Mouse (Mus musculus): ENCODE measurements around the gene Mapk12. TPM values are rescaled to one million over a fixed set of nuclear protein-coding genes. Genes with fewer than 3 reads are reported as not detected.

Gene Mapk12
- total and polyA plus RNA-seq, 3 experiments = 0.18 TPM; not detected in 2

GRCm38 (mm10) chr15:89123595-89123994, 16.9 kb downstream of the Mapk12 start:
- no peak overlapping the region for H3K4me3 ChIP-seq (ENCODE audit: control insufficient read depth in 1 of 2, insufficient read depth in 1 of 2, low read depth in 2 of 2, low read length in 2 of 2)
- TF ChIP-seq POLR2AphosphoS5 (IDR thresholded peaks at IDR 0.05; ENCODE audit: borderline replicate concordance, low read depth, low read length) (no peak), CTCF (IDR thresholded peaks at IDR 0.05 in 2 of 3, conservative IDR thresholded peaks at IDR 0.05 in 1 of 3; ENCODE audit: control insufficient read depth in 1 of 3, insufficient read depth in 1 of 3, low read depth in 2 of 3, low read length in 3 of 3, poor library complexity in 1 of 3, severe bottlenecking in 1 of 3) (no peak; a peak in 1 of 6 replicates), CHD2 (IDR thresholded peaks at IDR 0.05; ENCODE audit: low read length) (no peak), GATA1 (IDR thresholded peaks at IDR 0.05; ENCODE audit: low read depth, low read length) (no peak), ZKSCAN1 (IDR thresholded peaks at IDR 0.05; ENCODE audit: low read depth, low read length) (no peak), JUND (IDR thresholded peaks at IDR 0.05; ENCODE audit: low read depth, low read length) (no peak), MAZ (IDR thresholded peaks at IDR 0.05; ENCODE audit: low read depth, low read length) (no peak), NELFE (IDR thresholded peaks at IDR 0.05; ENCODE audit: low read depth, low read length) (no peak), SIN3A (IDR thresholded peaks at IDR 0.05; ENCODE audit: low read length) (no peak), BHLHE40 (IDR thresholded peaks at IDR 0.05; ENCODE audit: borderline replicate concordance, low read depth, low read length) (no peak), HCFC1 (IDR thresholded peaks at IDR 0.05; ENCODE audit: low read depth, low read length) (no peak), EP300 (IDR thresholded peaks at IDR 0.05; ENCODE audit: low read depth in 1 of 2, low read length in 2 of 2) (no peak), MAX (IDR thresholded peaks at IDR 0.05; ENCODE audit: low read length) (no peak), CHD1 (IDR thresholded peaks at IDR 0.05; ENCODE audit: low read depth, low read length) (no peak)
- no peak overlapping the region for H3K9ac ChIP-seq (ENCODE audit: control insufficient read depth, low read depth, low read length, poor library complexity, severe bottlenecking)
- no peaks in the 10 kb centered on the region for H3K9me3 ChIP-seq (replicated peaks; ENCODE audit: insufficient read depth, low read length)
- H3K27me3 ChIP-seq (ENCODE audit: control insufficient read depth in 1 of 2, insufficient read depth in 2 of 2, low read length in 2 of 2) = no peaks in the 10 kb centered on the region
- H3K27ac ChIP-seq (ENCODE audit: control insufficient read depth, low read depth, low read length) = no peak overlapping the region
- H3K79me2 ChIP-seq (ENCODE audit: control insufficient read depth, insufficient read depth, low read length, poor library complexity) = peaks cover 41% of the 10 kb centered on the region
- peaks cover 0 to 20% of the 10 kb centered on the region in 2 experiments; a peak in 3 of 4 replicates for H3K4me1 ChIP-seq (ENCODE audit: control insufficient read depth in 1 of 2, insufficient read depth in 2 of 2, low read length in 2 of 2)
- H3K36me3 ChIP-seq (ENCODE audit: control insufficient read depth in 1 of 2, insufficient read depth in 2 of 2, low read length in 2 of 2) = peaks cover 0 to 14% of the 10 kb centered on the region in 2 experiments; a peak in 3 of 4 replicates
- no peak for DNase-seq (ENCODE audit: low read depth, low spot score)

GRCm38 (mm10) chr15:89122649-89123366, 17.7 kb downstream of the Mapk12 start, which contains the start of gene Tubgcp6:
Gene Tubgcp6, minus strand, starts transcription at chr15:89123112.
- DNase-seq (ENCODE audit: low read depth, low spot score) = peak; percentile 93
- TF ChIP-seq POLR2A (IDR thresholded peaks at IDR 0.05; ENCODE audit: control insufficient read depth in 1 of 2, insufficient read depth in 1 of 2, low read depth in 1 of 2, low read length in 2 of 2, poor library complexity in 1 of 2) = peak; percentile 91 to 93
- TF ChIP-seq MAZ (IDR thresholded peaks at IDR 0.05; ENCODE audit: low read depth, low read length) = peak; percentile 29; the same call in 1 of the 2 replicates
- 0 out of 2 replicates have a peak, but pooled peaks have one; percentile 39 for TF ChIP-seq TCF12 (IDR thresholded peaks at IDR 0.05; ENCODE audit: low read depth, low read length)
- TF ChIP-seq ELF1 (IDR thresholded peaks at IDR 0.05; ENCODE audit: low read depth, low read length) = peak; percentile 57; the same call in 1 of the 2 replicates
- TF ChIP-seq UBTF (IDR thresholded peaks at IDR 0.05; ENCODE audit: borderline replicate concordance, insufficient read depth, low read depth, low read length) = no peak
- TF ChIP-seq POLR2AphosphoS2 (IDR thresholded peaks at IDR 0.05; ENCODE audit: low read length) = peak; percentile 98
- TF ChIP-seq MXI1 (IDR thresholded peaks at IDR 0.05; ENCODE audit: low read depth, low read length) = peak; percentile 78
- TF ChIP-seq MYC (IDR thresholded peaks at IDR 0.05; ENCODE audit: low read depth, low read length) = no peak
- peak; percentile 92; the same call in 1 of the 2 replicates for TF ChIP-seq E2F4 (IDR thresholded peaks at IDR 0.05; ENCODE audit: borderline replicate concordance, low read depth, low read length)
- peak; percentile 94 for TF ChIP-seq HCFC1 (IDR thresholded peaks at IDR 0.05; ENCODE audit: low read depth, low read length)
- TF ChIP-seq USF1 (IDR thresholded peaks at IDR 0.05; ENCODE audit: low read depth, low read length) = no peak
- TF ChIP-seq NRF1 (IDR thresholded peaks at IDR 0.05; ENCODE audit: insufficient read depth, low read depth, low read length, poor library complexity, severe bottlenecking) = no peak
- TF ChIP-seq SIN3A (IDR thresholded peaks at IDR 0.05; ENCODE audit: low read length) = peak; percentile 97
- TF ChIP-seq ZMIZ1 (IDR thresholded peaks at IDR 0.05; ENCODE audit: low read depth, low read length) = peak; percentile 73; the same call in 1 of the 2 replicates
- TF ChIP-seq ZKSCAN1 (IDR thresholded peaks at IDR 0.05; ENCODE audit: low read depth, low read length) = no peak
- TF ChIP-seq MEF2A (IDR thresholded peaks at IDR 0.05; ENCODE audit: extremely low read depth, insufficient replicate concordance, low read depth, low read length, poor library complexity, severe bottlenecking) = no peak
- TF ChIP-seq EP300 (IDR thresholded peaks at IDR 0.05; ENCODE audit: low read depth in 1 of 2, low read length in 2 of 2) = no peak
- TF ChIP-seq NELFE (IDR thresholded peaks at IDR 0.05; ENCODE audit: low read depth, low read length) = peak; percentile 75
- TF ChIP-seq GATA1 (IDR thresholded peaks at IDR 0.05; ENCODE audit: low read depth, low read length) = no peak
- TF ChIP-seq BHLHE40 (IDR thresholded peaks at IDR 0.05; ENCODE audit: borderline replicate concordance, low read depth, low read length) = no peak
- TF ChIP-seq MAX (IDR thresholded peaks at IDR 0.05; ENCODE audit: low read length) = 0 out of 2 replicates have a peak, but pooled peaks have one; percentile 47
- peak; percentile 82 for TF ChIP-seq TBP (IDR thresholded peaks at IDR 0.05; ENCODE audit: low read depth, low read length)
- no peak for TF ChIP-seq JUND (IDR thresholded peaks at IDR 0.05; ENCODE audit: low read depth, low read length)
- H3K9ac ChIP-seq (ENCODE audit: control insufficient read depth, low read depth, low read length, poor library complexity, severe bottlenecking) = peak within 1 kb of the TSS; percentile 88
- peaks cover 0 to 18% of the 10 kb centered on the region in 2 experiments; a peak in 3 of 4 replicates for H3K4me1 ChIP-seq (ENCODE audit: control insufficient read depth in 1 of 2, insufficient read depth in 2 of 2, low read length in 2 of 2)
- peak within 1 kb of the TSS; percentile 6 for H3K27ac ChIP-seq (ENCODE audit: control insufficient read depth, low read depth, low read length)
- peaks cover 35% of the 10 kb centered on the region for H3K79me2 ChIP-seq (ENCODE audit: control insufficient read depth, insufficient read depth, low read length, poor library complexity)
- no peaks in the 10 kb centered on the region for H3K9me3 ChIP-seq (replicated peaks; ENCODE audit: insufficient read depth, low read length)
- no peaks in the 10 kb centered on the region for H3K27me3 ChIP-seq (ENCODE audit: control insufficient read depth in 1 of 2, insufficient read depth in 2 of 2, low read length in 2 of 2)
- peaks cover 0 to 14% of the 10 kb centered on the region in 2 experiments; a peak in 3 of 4 replicates for H3K36me3 ChIP-seq (ENCODE audit: control insufficient read depth in 1 of 2, insufficient read depth in 2 of 2, low read length in 2 of 2)
- peak within 1 kb of the TSS; percentile 61 to 87 for H3K4me3 ChIP-seq (ENCODE audit: control insufficient read depth in 1 of 2, insufficient read depth in 1 of 2, low read depth in 2 of 2, low read length in 2 of 2)

Data from MEL (cell line).